Mouse (Mus musculus) limb, embryonic 12.5 days (tissue): ENCODE measurements around the gene Spen. TPM values are rescaled to one million over a fixed set of nuclear protein-coding genes. Genes with fewer than 3 reads are reported as not detected.
"Not testable (repeated sequence)": the region's sequence is repeated elsewhere in the genome, so short reads cannot be mapped to it uniquely, and the experiment has no call there.

ENCODE experiments used
- ATAC-seq: fragments of 200-750 bp; cut with Nextera tagmentation; 2 replicates; pipeline ENCODE4 v1.8.0; 2017; ENCODE audit warnings: low read depth, moderate TSS enrichment; ENCODE audit not compliant: insufficient number of reproducible peaks, insufficient read depth, low FRiP score, low TSS enrichment
- H3K27ac ChIP-seq: fragments of 300-500 bp; sonication (generic); 2 replicates; pipeline ENCODE4 v1.5.1; 2016; ENCODE audit warnings: mild to moderate bottlenecking, moderate library complexity
- H3K27me3 ChIP-seq: fragments of 300-500 bp; sonication (generic); 2 replicates; pipeline ENCODE4 v1.6.1; 2016; ENCODE audit warnings: mild to moderate bottlenecking, moderate library complexity
- H3K36me3 ChIP-seq: fragments of 300-500 bp; sonication (generic); 2 replicates; pipeline ENCODE4 v1.6.1; 2016; ENCODE audit warnings: mild to moderate bottlenecking, moderate library complexity
- H3K4me1 ChIP-seq: fragments of 300-500 bp; sonication (generic); replicated peaks from 2 replicates; pipeline ENCODE4 v1.6.1; 2016
- H3K4me2 ChIP-seq: fragments of 300-500 bp; sonication (generic); 2 replicates; pipeline ENCODE4 v1.6.1; 2016; ENCODE audit warnings: mild to moderate bottlenecking, moderate library complexity
- H3K4me3 ChIP-seq: fragments of 300-500 bp; sonication (generic); replicated peaks from 2 replicates; pipeline ENCODE4 v1.5.1; 2016; ENCODE audit warnings: mild to moderate bottlenecking
- H3K9ac ChIP-seq: fragments of 300-500 bp; sonication (generic); replicated peaks from 2 replicates; pipeline ENCODE4 v1.6.1; 2016; ENCODE audit warnings: mild to moderate bottlenecking, moderate library complexity
- H3K9me3 ChIP-seq: fragments of 300-500 bp; sonication (generic); 2 replicates; pipeline ENCODE4 v1.6.1; 2016; ENCODE audit warnings: mild to moderate bottlenecking, moderate library complexity
- WGBS: fragments of 180-500 bp; shearing (Covaris S2); methylation state at CpG from one replicate; pipeline ENCODE4 v1.1.7; 2016; 5-methylcytosine and 5-hydroxymethylcytosine counted together
- polyA plus RNA-seq: library from polyadenylated mRNA; unstranded; fragments of >200 nt; fragmentation: Nextera tagmentation; extraction: Ambion mirVana; gene quantifications from 2 replicates; pipeline ENCODE4 v1.2.1, GENCODE M21; 2016

Gene Spen
- polyA plus RNA-seq, 1 experiment from 2014 or later: 14.1 TPM

GRCm38 (mm10) chr4:141559131-141559897 lies 20.9 kb upstream of the Spen start:
- ATAC-seq: peak; percentile 68; the same call in 1 of the 2 replicates
- peak overlapping the region; percentile 85 for H3K4me2 ChIP-seq

GRCm38 (mm10) chr4:141558658-141559057 lies 20.3 kb upstream of the Spen start:
- H3K27me3 ChIP-seq: no peaks in the 10 kb centered on the region
- H3K4me3 ChIP-seq: peak overlapping the region; percentile 43
- peak overlapping the region; percentile 57 for H3K9ac ChIP-seq
- H3K27ac ChIP-seq: peak overlapping the region; percentile 91
- H3K4me2 ChIP-seq: peak overlapping the region; percentile 85
- no peaks in the 10 kb centered on the region for H3K36me3 ChIP-seq
- H3K4me1 ChIP-seq: peaks cover 12% of the 10 kb centered on the region
- WGBS: 13% methylated on average over 16 of the region's 16 CpGs
- H3K9me3 ChIP-seq: no peaks in the 10 kb centered on the region
- no peak for ATAC-seq

More at GRCm38 (mm10) chr4:141559131-141559897, 20.9 kb upstream of the Spen start:
- H3K27ac ChIP-seq: peak overlapping the region; percentile 91
- no peaks in the 10 kb centered on the region for H3K9me3 ChIP-seq
- H3K4me3 ChIP-seq: peak overlapping the region; percentile 43
- WGBS: under 1% methylated on average over 30 of the region's 30 CpGs
- H3K36me3 ChIP-seq: no peaks in the 10 kb centered on the region
- H3K9ac ChIP-seq: peak overlapping the region; percentile 57
- H3K27me3 ChIP-seq: no peaks in the 10 kb centered on the region
- H3K4me1 ChIP-seq: peaks cover 12% of the 10 kb centered on the region

DNA sequence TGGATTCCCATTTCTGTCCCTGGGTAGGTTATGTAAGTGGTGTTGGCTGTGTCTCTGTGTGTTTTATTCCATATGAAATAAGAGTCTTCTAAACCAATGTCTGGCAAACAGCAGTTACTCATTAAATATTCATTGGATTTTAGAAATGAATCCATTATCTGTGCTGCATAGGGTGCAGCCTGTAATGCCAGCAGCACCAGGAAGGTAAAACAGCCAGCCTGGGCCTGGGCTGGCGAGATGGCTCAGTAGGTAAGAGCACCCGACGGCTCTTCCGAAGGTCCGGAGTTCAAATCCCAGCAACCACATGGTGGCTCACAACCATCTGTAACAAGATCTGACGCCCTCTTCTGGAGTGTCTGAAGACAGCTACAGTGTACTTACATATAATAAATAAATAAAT lies 17.8 kb upstream of the Spen start:
- not testable (repeated sequence) for H3K9ac ChIP-seq, ATAC-seq, H3K27me3 ChIP-seq, H3K36me3 ChIP-seq, H3K27ac ChIP-seq, H3K9me3 ChIP-seq, H3K4me3 ChIP-seq, H3K4me2 ChIP-seq
- 90% methylated on average over 6 of the region's 6 CpGs for WGBS
- H3K4me1 ChIP-seq: peaks cover 25% of the 10 kb centered on the region

GRCm38 (mm10) chr4:141554255-141554865 lies 16.0 kb upstream of the Spen start:
- ATAC-seq, H3K9ac ChIP-seq, H3K4me3 ChIP-seq, H3K27me3 ChIP-seq, H3K4me2 ChIP-seq, H3K9me3 ChIP-seq, H3K36me3 ChIP-seq, H3K27ac ChIP-seq: not testable (repeated sequence)
- WGBS: 93% methylated on average over 7 of the region's 9 CpGs
- H3K4me1 ChIP-seq: peaks cover 25% of the 10 kb centered on the region

DNA sequence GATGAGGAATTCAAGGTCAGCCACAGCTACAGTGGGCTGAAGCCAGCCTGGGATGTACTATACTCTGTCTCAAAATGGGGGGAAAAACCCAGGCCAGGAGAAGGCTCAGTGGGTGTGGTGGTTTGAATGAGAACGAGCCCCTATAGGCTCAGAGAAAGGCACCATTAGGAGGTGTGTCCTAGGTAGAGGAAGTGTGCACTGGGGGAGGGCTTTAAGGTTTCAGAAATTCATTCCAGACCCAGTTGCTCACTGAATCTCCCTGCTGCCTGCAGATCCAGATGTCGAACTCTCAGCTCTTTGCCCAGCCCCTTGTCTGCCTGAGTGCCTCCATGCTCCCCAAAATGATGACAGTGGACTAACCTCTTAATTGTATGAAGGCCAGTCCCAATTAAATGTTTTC lies 14.1 kb upstream of the Spen start:
- H3K9ac ChIP-seq: no peak overlapping the region
- H3K27me3 ChIP-seq: no peaks in the 10 kb centered on the region
- peaks cover 24% of the 10 kb centered on the region for H3K4me1 ChIP-seq
- no peaks in the 10 kb centered on the region for H3K9me3 ChIP-seq
- peak overlapping the region; percentile 9; the same call in 1 of the 2 replicates for H3K4me3 ChIP-seq
- H3K27ac ChIP-seq: peak overlapping the region; percentile 66
- H3K4me2 ChIP-seq: peak overlapping the region; percentile 24; the same call in 1 of the 2 replicates
- 11% methylated on average over 2 of the region's 2 CpGs for WGBS
- H3K36me3 ChIP-seq: no peaks in the 10 kb centered on the region
- peak; percentile 82 for ATAC-seq

DNA sequence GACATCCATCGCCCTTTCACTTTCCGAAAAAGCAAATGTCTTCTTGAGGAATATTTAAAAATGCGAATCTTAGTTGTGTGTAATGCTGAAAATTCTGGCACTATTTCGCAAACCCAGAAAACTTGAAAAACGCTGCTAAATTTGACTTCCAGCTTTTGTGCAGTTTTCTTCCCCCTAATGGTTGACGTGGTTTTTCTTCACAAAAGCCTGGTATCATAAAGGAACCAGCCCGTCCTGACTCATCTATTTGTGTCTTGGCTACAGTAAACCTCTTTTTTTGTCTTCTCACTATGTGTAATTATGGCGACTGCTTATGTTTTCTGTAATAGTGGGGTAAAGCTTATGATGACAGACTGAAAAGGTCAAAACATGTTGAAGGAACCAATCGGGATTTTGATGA lies 8.9 kb upstream of the Spen start:
- Histone ChIP-seq H3K27me3 (no peaks in the 10 kb centered on the region), H3K4me3 (peak overlapping the region; percentile 71), H3K4me2 (peak overlapping the region; percentile 98), H3K27ac (peak overlapping the region; percentile 100), H3K4me1 (peaks cover 24% of the 10 kb centered on the region), H3K9me3 (no peaks in the 10 kb centered on the region), H3K36me3 (no peaks in the 10 kb centered on the region), H3K9ac (peak overlapping the region; percentile 95; the same call in 1 of the 2 replicates)
- no peak for ATAC-seq
- 27% methylated on average over 9 of the region's 9 CpGs for WGBS

DNA sequence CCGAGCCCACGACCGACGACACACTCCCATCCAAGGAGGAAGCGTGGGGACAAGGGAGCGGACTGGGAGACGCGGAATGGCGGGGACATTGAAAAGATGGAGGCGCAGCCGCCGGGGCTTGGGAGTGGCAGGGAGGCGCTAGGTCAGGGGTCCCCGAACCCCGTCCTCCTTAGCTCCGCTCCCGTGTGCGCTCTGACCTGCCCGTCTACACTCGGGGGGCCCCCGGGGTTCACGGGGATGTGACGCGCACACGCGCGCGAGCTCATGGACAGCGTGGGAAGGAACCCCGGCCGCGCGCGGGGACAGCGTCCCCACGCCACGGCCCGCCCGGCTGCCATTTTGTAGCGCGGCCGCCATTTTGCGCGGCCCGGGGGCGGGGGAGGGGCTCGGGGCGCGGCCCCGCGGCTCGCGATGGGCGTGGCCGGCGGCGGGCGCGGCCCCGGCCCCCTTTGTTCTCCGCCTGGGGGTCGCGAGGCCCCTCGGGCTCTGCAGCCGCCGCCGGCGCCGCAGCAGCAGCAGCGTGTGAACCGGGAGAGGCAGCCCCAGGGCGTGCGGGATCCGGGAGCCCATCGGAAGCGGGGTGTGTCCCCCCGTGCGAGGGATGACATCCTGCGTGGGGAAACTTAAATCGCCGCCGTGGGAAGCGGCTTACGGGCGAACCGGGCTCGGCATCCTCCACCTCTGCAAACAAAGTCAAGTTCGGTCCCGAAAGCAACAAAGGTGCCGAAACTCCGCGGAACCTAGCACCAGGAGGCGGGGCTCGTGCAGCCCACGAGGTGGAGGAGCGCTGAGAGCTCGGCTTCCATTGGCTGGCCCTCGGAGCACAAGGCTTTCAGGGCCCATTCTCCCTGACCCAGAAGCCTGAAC lies 8.2 kb upstream of the Spen start:
- no peaks in the 10 kb centered on the region for H3K36me3 ChIP-seq
- H3K4me3 ChIP-seq: peak overlapping the region; percentile 71
- no peaks in the 10 kb centered on the region for H3K27me3 ChIP-seq
- H3K4me2 ChIP-seq: peak overlapping the region; percentile 98
- peak overlapping the region; percentile 95 for H3K9ac ChIP-seq
- H3K27ac ChIP-seq: peak overlapping the region; percentile 100
- under 1% methylated on average over 92 of the region's 98 CpGs for WGBS
- H3K9me3 ChIP-seq: no peaks in the 10 kb centered on the region
- peaks cover 17% of the 10 kb centered on the region for H3K4me1 ChIP-seq
- peak; percentile 89 for ATAC-seq

- peak; percentile 64 for ATAC-seq
- no peaks in the 10 kb centered on the region for H3K9me3 ChIP-seq
- H3K4me1 ChIP-seq: peaks cover 17% of the 10 kb centered on the region
- WGBS: under 1% methylated on average over 49 of the region's 56 CpGs
- peak overlapping the region; percentile 98 for H3K4me2 ChIP-seq
- peak overlapping the region; percentile 100 for H3K27ac ChIP-seq
- H3K27me3 ChIP-seq: no peaks in the 10 kb centered on the region
- H3K9ac ChIP-seq: peak overlapping the region; percentile 95
- no peaks in the 10 kb centered on the region for H3K36me3 ChIP-seq
- peak overlapping the region; percentile 71 for H3K4me3 ChIP-seq
Measured at GRCm38 (mm10) chr4:141545743-141546333, 7.4 kb upstream of the Spen start.

- WGBS: under 1% methylated on average over 45 of the region's 45 CpGs
- no peaks in the 10 kb centered on the region for H3K36me3 ChIP-seq
- peak overlapping the region; percentile 100 for H3K27ac ChIP-seq
- peak overlapping the region; percentile 85 for H3K9ac ChIP-seq
- no peaks in the 10 kb centered on the region for H3K27me3 ChIP-seq
- ATAC-seq: peak; percentile 22
- H3K9me3 ChIP-seq: no peaks in the 10 kb centered on the region
- H3K4me3 ChIP-seq: peak overlapping the region; percentile 71
- H3K4me2 ChIP-seq: peak overlapping the region; percentile 98
- H3K4me1 ChIP-seq: peaks cover 17% of the 10 kb centered on the region
Measured at GRCm38 (mm10) chr4:141545071-141545742, 6.8 kb upstream of the Spen start.

GRCm38 (mm10) chr4:141544536-141544935 lies 6.1 kb upstream of the Spen start:
- 35% methylated on average over 2 of the region's 2 CpGs for WGBS
- Histone ChIP-seq H3K36me3 (no peaks in the 10 kb centered on the region), H3K9me3 (no peaks in the 10 kb centered on the region), H3K4me3 (peak overlapping the region; percentile 71), H3K4me2 (peak overlapping the region; percentile 98), H3K27me3 (no peaks in the 10 kb centered on the region), H3K4me1 (peaks cover 17% of the 10 kb centered on the region), H3K27ac (0 out of 2 replicates have a peak overlapping the region, but pooled peaks have one; percentile 35), H3K9ac (no peak overlapping the region)
- ATAC-seq: no peak
